Mouse (Mus musculus) small intestine, adult 2 months (tissue): ENCODE results near the gene Picalm.

Experiments
- CTCF ChIP-seq: fragments of 200-500 bp; IDR thresholded peaks from 2 replicates; pipeline ENCODE4 v1.5.1; 2012; ENCODE audit warnings: low read depth, mild to moderate bottlenecking, control low read depth, inconsistent platforms, low read length, moderate library complexity, mixed read lengths; ENCODE audit not compliant: insufficient replicate concordance, insufficient read length; ENCODE audit errors: extremely low read depth
- POLR2A ChIP-seq: fragments of 200-500 bp; IDR thresholded peaks from 2 replicates; pipeline ENCODE4 v1.6.1; 2012; ENCODE audit warnings: low read depth, mild to moderate bottlenecking, control low read depth, inconsistent platforms, low read length, moderate library complexity

DNA sequence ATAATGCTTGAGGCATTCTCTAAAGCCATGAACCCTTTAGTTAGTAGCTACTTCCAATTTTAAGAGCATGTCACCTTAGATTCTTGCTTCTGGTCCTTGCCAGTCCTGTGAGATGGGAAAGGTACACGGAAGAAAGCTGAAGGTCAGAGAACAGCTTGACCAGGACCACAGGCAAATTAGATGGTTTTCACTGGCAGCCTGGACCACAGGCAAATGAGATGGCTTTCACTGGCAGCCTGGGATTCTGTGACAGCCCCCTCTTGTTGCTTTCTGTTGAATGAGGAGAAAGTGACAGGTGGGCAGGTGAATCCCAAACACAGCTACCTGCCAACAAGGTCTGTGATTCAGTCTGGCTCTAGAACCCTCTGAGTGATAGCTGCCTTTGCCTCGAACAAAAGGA is 33.4 kb upstream of the Picalm start:
- TF ChIP-seq CTCF (no peak), POLR2A (no peak)
